ENCODE assay signal across 32 mouse cellular contexts in genomic region chr19:5975112-5975511, GRCm38 (mm10). TPM values are rescaled to one million over a fixed set of nuclear protein-coding genes. Genes with fewer than 3 reads are reported as not detected.
DNase-seq lines count a peak whose midpoint lies in the region; ATAC-seq and TF ChIP-seq lines count a peak whose summit lies in the region.
"Had no signal": no experiment of that assay in that cellular context is flagged by ENCODE, and none has a peak within 500 bp of the region (broad histone marks: within the 10 kb centered on the region; RNA-seq: fewer than 3 reads in every experiment).

No protein-coding gene starts in this region.

- DNase-seq in hindbrain, postnatal 0 days (ENCODE audit: low spot score) = peak; percentile 59
- no peak for DNase-seq in hindbrain, embryonic 14.5 days (ENCODE audit: low spot score)
- no peak for DNase-seq in stomach, postnatal 0 days (ENCODE audit: low spot score)
- no peak for DNase-seq in adrenal gland, adult 2 months
- DNase-seq: adrenal gland, postnatal 25 days; heart, adult 2 months; heart, postnatal 4 days; kidney, adult 9 months; kidney, postnatal 10 days; liver, postnatal 0 days; midbrain, embryonic 14.5 days; spleen, adult 18-20 months; thymus, adult 2 months; thymus, postnatal 36 days had no signal

- ATAC-seq in forebrain, embryonic 15.5 days (replicated peaks) = peak; percentile 71
- ATAC-seq in forebrain, embryonic 12.5 days (ENCODE audit: low FRiP score) = no peak
- peak; percentile 65; the same call in 1 of the 2 replicates for ATAC-seq in hindbrain, postnatal 0 days
- ATAC-seq in hindbrain, embryonic 14.5 days (ENCODE audit: low FRiP score) = no peak
- ATAC-seq in stomach, embryonic 16.5 days (ENCODE audit: insufficient read depth, low FRiP score) = peak; percentile 13; the same call in 1 of the 2 replicates
- no peak for ATAC-seq in stomach, postnatal 0 days (ENCODE audit: low FRiP score, low TSS enrichment)
- ATAC-seq: intestine, postnatal 0 days; liver, embryonic 12.5 days; liver, postnatal 0 days had no signal

- TF ChIP-seq CTCF in hindbrain, postnatal 0 days (IDR thresholded peaks at IDR 0.05; ENCODE audit: low read depth) = no peak
- no peak for TF ChIP-seq CTCF in stomach, postnatal 0 days (IDR thresholded peaks at IDR 0.05; ENCODE audit: low read depth)

- WGBS in forebrain, embryonic 15.5 days = 56% methylated on average over 4 of the region's 4 CpGs
- 73% methylated on average over 4 of the region's 4 CpGs for WGBS in forebrain, embryonic 12.5 days
- 45% methylated on average over 4 of the region's 4 CpGs for WGBS in hindbrain, postnatal 0 days
- WGBS in hindbrain, embryonic 14.5 days = 72% methylated on average over 4 of the region's 4 CpGs
- 63% methylated on average over 4 of the region's 4 CpGs for WGBS in stomach, embryonic 16.5 days
- 58% methylated on average over 4 of the region's 4 CpGs for WGBS in stomach, postnatal 0 days

- H3K4me3 ChIP-seq in forebrain, embryonic 15.5 days = no peak overlapping the region
- H3K4me3 ChIP-seq in forebrain, embryonic 12.5 days (replicated peaks) = no peak overlapping the region
- no peak overlapping the region for H3K4me3 ChIP-seq in hindbrain, postnatal 0 days (ENCODE audit: low read length)
- H3K4me3 ChIP-seq in hindbrain, embryonic 14.5 days (replicated peaks; ENCODE audit: low read length) = no peak overlapping the region
- no peak overlapping the region for H3K4me3 ChIP-seq in stomach, embryonic 16.5 days (replicated peaks; ENCODE audit: low read length)
- no peak overlapping the region for H3K4me3 ChIP-seq in stomach, postnatal 0 days (ENCODE audit: low read depth, low read length)
- H3K4me3 ChIP-seq: heart, adult 2 months; heart, embryonic 12.5 days; limb, embryonic 12.5 days; liver, embryonic 12.5 days; neural tube, embryonic 15.5 days had no signal

- H3K9me3 ChIP-seq in forebrain, embryonic 15.5 days = no peaks in the 10 kb centered on the region
- H3K9me3 ChIP-seq in forebrain, embryonic 12.5 days = no peaks in the 10 kb centered on the region
- H3K9me3 ChIP-seq in hindbrain, postnatal 0 days (ENCODE audit: low read length) = no peaks in the 10 kb centered on the region
- H3K9me3 ChIP-seq in hindbrain, embryonic 14.5 days (ENCODE audit: control insufficient read depth, low read length) = no peaks in the 10 kb centered on the region
- no peaks in the 10 kb centered on the region for H3K9me3 ChIP-seq in stomach, embryonic 16.5 days (replicated peaks; ENCODE audit: control insufficient read depth, low read length)
- no peaks in the 10 kb centered on the region for H3K9me3 ChIP-seq in stomach, postnatal 0 days (ENCODE audit: control insufficient read depth, low read length)
- H3K9me3 ChIP-seq: heart, embryonic 12.5 days; limb, embryonic 12.5 days; liver, embryonic 12.5 days; neural tube, embryonic 15.5 days had no signal

- peaks cover 8% of the 10 kb centered on the region; the same call in 1 of the 2 replicates for H3K4me1 ChIP-seq in forebrain, embryonic 15.5 days
- H3K4me1 ChIP-seq in forebrain, embryonic 12.5 days = no peaks in the 10 kb centered on the region
- H3K4me1 ChIP-seq in hindbrain, postnatal 0 days (ENCODE audit: insufficient read depth, low read length) = no peaks in the 10 kb centered on the region
- no peaks in the 10 kb centered on the region for H3K4me1 ChIP-seq in hindbrain, embryonic 14.5 days (replicated peaks; ENCODE audit: control insufficient read depth, insufficient read depth, low read length)
- no peaks in the 10 kb centered on the region for H3K4me1 ChIP-seq in stomach, embryonic 16.5 days (ENCODE audit: control insufficient read depth, insufficient read depth, low read length)
- H3K4me1 ChIP-seq in stomach, postnatal 0 days (replicated peaks; ENCODE audit: control insufficient read depth, insufficient read depth) = no peaks in the 10 kb centered on the region
- H3K4me1 ChIP-seq: heart, embryonic 12.5 days; neural tube, embryonic 15.5 days had no signal

- TF ChIP-seq EP300 in stomach, postnatal 0 days (optimal IDR thresholded peaks at IDR 0.05) = no peak

- H3K27ac ChIP-seq in forebrain, embryonic 15.5 days (replicated peaks) = peak overlapping the region; percentile 77
- H3K27ac ChIP-seq in forebrain, embryonic 12.5 days = no peak overlapping the region
- peak overlapping the region; percentile 41; the same call in 1 of the 2 replicates for H3K27ac ChIP-seq in hindbrain, postnatal 0 days
- no peak overlapping the region for H3K27ac ChIP-seq in hindbrain, embryonic 14.5 days
- no peak overlapping the region for H3K27ac ChIP-seq in stomach, embryonic 16.5 days (ENCODE audit: low read length)
- H3K27ac ChIP-seq in stomach, postnatal 0 days (replicated peaks) = no peak overlapping the region
- H3K27ac ChIP-seq: heart, adult 2 months; limb, embryonic 12.5 days; liver, embryonic 12.5 days; macrophage; neural tube, embryonic 15.5 days had no signal

- no peak overlapping the region for H3K9ac ChIP-seq in forebrain, embryonic 15.5 days (replicated peaks)
- no peak overlapping the region for H3K9ac ChIP-seq in forebrain, embryonic 12.5 days
- H3K9ac ChIP-seq in hindbrain, postnatal 0 days (replicated peaks; ENCODE audit: low read length) = no peak overlapping the region
- no peak overlapping the region for H3K9ac ChIP-seq in hindbrain, embryonic 14.5 days
- H3K9ac ChIP-seq in stomach, embryonic 16.5 days (ENCODE audit: low read length) = no peak overlapping the region
- H3K9ac ChIP-seq in stomach, postnatal 0 days (ENCODE audit: low read length) = no peak overlapping the region
- H3K9ac ChIP-seq: heart, embryonic 12.5 days; limb, embryonic 12.5 days; liver, embryonic 12.5 days; liver, postnatal 0 days; neural tube, embryonic 15.5 days had no signal

- no peaks in the 10 kb centered on the region for H3K27me3 ChIP-seq in forebrain, embryonic 15.5 days
- no peaks in the 10 kb centered on the region; the same call in 1 of the 2 replicates for H3K27me3 ChIP-seq in forebrain, embryonic 12.5 days
- no peaks in the 10 kb centered on the region for H3K27me3 ChIP-seq in hindbrain, postnatal 0 days (ENCODE audit: insufficient read depth, low read length)
- H3K27me3 ChIP-seq in hindbrain, embryonic 14.5 days (ENCODE audit: control insufficient read depth, insufficient read depth, low read length) = no peaks in the 10 kb centered on the region
- H3K27me3 ChIP-seq in stomach, embryonic 16.5 days (ENCODE audit: control insufficient read depth, insufficient read depth, low read length) = no peaks in the 10 kb centered on the region
- no peaks in the 10 kb centered on the region for H3K27me3 ChIP-seq in stomach, postnatal 0 days (ENCODE audit: control insufficient read depth, insufficient read depth, low read length)
- H3K27me3 ChIP-seq: limb, embryonic 12.5 days had no signal

- no peak overlapping the region for H3K4me2 ChIP-seq in forebrain, embryonic 15.5 days (replicated peaks)
- H3K4me2 ChIP-seq in forebrain, embryonic 12.5 days = no peak overlapping the region
- H3K4me2 ChIP-seq in hindbrain, postnatal 0 days (ENCODE audit: low read depth, low read length) = no peak overlapping the region
- H3K4me2 ChIP-seq in hindbrain, embryonic 14.5 days (replicated peaks) = no peak overlapping the region
- no peak overlapping the region for H3K4me2 ChIP-seq in stomach, embryonic 16.5 days (ENCODE audit: low read depth, low read length)
- no peak overlapping the region for H3K4me2 ChIP-seq in stomach, postnatal 0 days (replicated peaks; ENCODE audit: low read depth)
- H3K4me2 ChIP-seq: heart, embryonic 12.5 days; limb, embryonic 12.5 days; liver, embryonic 12.5 days; neural tube, embryonic 15.5 days had no signal

- no peaks in the 10 kb centered on the region for H3K36me3 ChIP-seq in forebrain, embryonic 15.5 days
- H3K36me3 ChIP-seq in forebrain, embryonic 12.5 days (replicated peaks) = no peaks in the 10 kb centered on the region
- no peaks in the 10 kb centered on the region for H3K36me3 ChIP-seq in hindbrain, postnatal 0 days (ENCODE audit: insufficient read depth, low read length)
- H3K36me3 ChIP-seq in hindbrain, embryonic 14.5 days (replicated peaks; ENCODE audit: control insufficient read depth, insufficient read depth) = no peaks in the 10 kb centered on the region
- no peaks in the 10 kb centered on the region for H3K36me3 ChIP-seq in stomach, embryonic 16.5 days (ENCODE audit: control insufficient read depth, insufficient read depth, low read length)
- no peaks in the 10 kb centered on the region for H3K36me3 ChIP-seq in stomach, postnatal 0 days (ENCODE audit: control insufficient read depth, insufficient read depth, low read length)
- H3K36me3 ChIP-seq: heart, embryonic 12.5 days; limb, embryonic 12.5 days; liver, embryonic 12.5 days; neural tube, embryonic 15.5 days had no signal

RNA-seq across cellular contexts. Expression of gene Slc22a20, which starts 10.8 kb away (rescaled TPM):
- polyA plus RNA-seq in forebrain, embryonic 15.5 days (2015; fragmentation: Nextera tagmentation; extraction: Ambion mirVana) = not detected in 2 replicates
- polyA plus RNA-seq in forebrain, embryonic 12.5 days (2016; fragmentation: Nextera tagmentation; extraction: Ambion mirVana) = not detected in 2 replicates
- not detected in 2 replicates for total RNA-seq in hindbrain, postnatal 0 days (2014; rRNA removed)
- polyA plus RNA-seq in hindbrain, postnatal 0 days (2015; fragmentation: Nextera tagmentation; extraction: Ambion mirVana) = not detected in 2 replicates
- not detected in 2 replicates for polyA plus RNA-seq in hindbrain, embryonic 14.5 days (2014; fragmentation: Nextera tagmentation; extraction: Ambion mirVana)
- not detected in 2 replicates for polyA plus RNA-seq in stomach, embryonic 16.5 days (2015; fragmentation: Nextera tagmentation; extraction: Ambion mirVana)
- polyA plus RNA-seq in stomach, postnatal 0 days (2015; fragmentation: Nextera tagmentation; extraction: Ambion mirVana) = not detected in 2 replicates
- not detected for total RNA-seq in adrenal gland, adult 2 months (2021)
- not detected in 2 replicates for polyA plus RNA-seq in adrenal gland, adult 2 months (2012; rRNA removed)
- total RNA-seq: adrenal gland, postnatal 25 days; common myeloid progenitor, adult 5-6 weeks; gastrocnemius, adult 8-10 months; gastrocnemius, postnatal 4 days; heart, adult 2 months; heart, postnatal 4 days; layer of hippocampus, postnatal 36 days; left cerebral cortex, postnatal 10 days; megakaryocyte-erythroid progenitor cell, adult 5-6 weeks; MEL had no signal
- polyA plus RNA-seq: heart, adult 2 months; heart, embryonic 12.5 days; heart, postnatal 0 days; intestine, postnatal 0 days; large intestine, adult 2 months; limb, embryonic 12.5 days; liver, embryonic 12.5 days; macrophage; midbrain, embryonic 14.5 days; neural tube, embryonic 15.5 days had no signal

RNA-seq across cellular contexts. Expression of gene Pola2, which starts 11.1 kb away (rescaled TPM):
- 35.5 and 36.2 TPM in 2 replicates for polyA plus RNA-seq in forebrain, embryonic 15.5 days (2015; fragmentation: Nextera tagmentation; extraction: Ambion mirVana)
- polyA plus RNA-seq in forebrain, embryonic 12.5 days (2016; fragmentation: Nextera tagmentation; extraction: Ambion mirVana) = 76.8 and 80.4 TPM in 2 replicates
- 23.4 and 28.9 TPM in 2 replicates for total RNA-seq in hindbrain, postnatal 0 days (2014; rRNA removed)
- polyA plus RNA-seq in hindbrain, postnatal 0 days (2015; fragmentation: Nextera tagmentation; extraction: Ambion mirVana) = 19.5 and 21.5 TPM in 2 replicates
- 22.2 and 24.2 TPM in 2 replicates for polyA plus RNA-seq in hindbrain, embryonic 14.5 days (2014; fragmentation: Nextera tagmentation; extraction: Ambion mirVana)
- 49.6 and 50.4 TPM in 2 replicates for polyA plus RNA-seq in stomach, embryonic 16.5 days (2015; fragmentation: Nextera tagmentation; extraction: Ambion mirVana)
- polyA plus RNA-seq in stomach, postnatal 0 days (2015; fragmentation: Nextera tagmentation; extraction: Ambion mirVana) = 20.4 and 21.2 TPM in 2 replicates
- 10 to 100 TPM; 15.9 to 20.4 TPM for total RNA-seq in adrenal gland, adult 2 months (2021)
- 36.0 and 41.0 TPM in 2 replicates for polyA plus RNA-seq in adrenal gland, adult 2 months (2012; rRNA removed)

RNA-seq across cellular contexts. Expression of gene Capn1, which starts 40.6 kb away (rescaled TPM):
- 1.6 and 1.8 TPM in 2 replicates for polyA plus RNA-seq in forebrain, embryonic 15.5 days (2015; fragmentation: Nextera tagmentation; extraction: Ambion mirVana)
- polyA plus RNA-seq in forebrain, embryonic 12.5 days (2016; fragmentation: Nextera tagmentation; extraction: Ambion mirVana) = 2.0 and 3.2 TPM in 2 replicates
- total RNA-seq in hindbrain, postnatal 0 days (2014; rRNA removed) = 13.6 and 15.7 TPM in 2 replicates
- polyA plus RNA-seq in hindbrain, postnatal 0 days (2015; fragmentation: Nextera tagmentation; extraction: Ambion mirVana) = 4.6 and 4.8 TPM in 2 replicates
- polyA plus RNA-seq in hindbrain, embryonic 14.5 days (2014; fragmentation: Nextera tagmentation; extraction: Ambion mirVana) = 5.4 and 6.5 TPM in 2 replicates
- 22.0 and 22.7 TPM in 2 replicates for polyA plus RNA-seq in stomach, embryonic 16.5 days (2015; fragmentation: Nextera tagmentation; extraction: Ambion mirVana)
- polyA plus RNA-seq in stomach, postnatal 0 days (2015; fragmentation: Nextera tagmentation; extraction: Ambion mirVana) = 21.2 and 21.4 TPM in 2 replicates
- 10 to 100 TPM; 34.9 to 42.1 TPM for total RNA-seq in adrenal gland, adult 2 months (2021)
- polyA plus RNA-seq in adrenal gland, adult 2 months (2012; rRNA removed) = 34.8 and 37.9 TPM in 2 replicates

RNA-seq across cellular contexts. Expression of gene Cdc42ep2, which starts 50.5 kb away (rescaled TPM):
- 9.1 and 10.1 TPM in 2 replicates for polyA plus RNA-seq in forebrain, embryonic 15.5 days (2015; fragmentation: Nextera tagmentation; extraction: Ambion mirVana)
- 2.2 TPM in 2 replicates for polyA plus RNA-seq in forebrain, embryonic 12.5 days (2016; fragmentation: Nextera tagmentation; extraction: Ambion mirVana)
- 22.0 and 28.0 TPM in 2 replicates for total RNA-seq in hindbrain, postnatal 0 days (2014; rRNA removed)
- 17.4 and 18.0 TPM in 2 replicates for polyA plus RNA-seq in hindbrain, postnatal 0 days (2015; fragmentation: Nextera tagmentation; extraction: Ambion mirVana)
- 16.9 and 18.5 TPM in 2 replicates for polyA plus RNA-seq in hindbrain, embryonic 14.5 days (2014; fragmentation: Nextera tagmentation; extraction: Ambion mirVana)
- polyA plus RNA-seq in stomach, embryonic 16.5 days (2015; fragmentation: Nextera tagmentation; extraction: Ambion mirVana) = 13.4 and 13.9 TPM in 2 replicates
- 7.9 and 8.1 TPM in 2 replicates for polyA plus RNA-seq in stomach, postnatal 0 days (2015; fragmentation: Nextera tagmentation; extraction: Ambion mirVana)
- total RNA-seq in adrenal gland, adult 2 months (2021) = 1 to 10 TPM; 5.5 to 8.0 TPM
- 5.6 and 5.9 TPM in 2 replicates for polyA plus RNA-seq in adrenal gland, adult 2 months (2012; rRNA removed)
- total RNA-seq: common myeloid progenitor, adult 5-6 weeks; megakaryocyte-erythroid progenitor cell, adult 5-6 weeks had no signal

Comparison
In these comparisons a context has a peak if more than half of its experiments do, and no peak if none do; other contexts are left out.
1. ATAC-seq: peak in forebrain, embryonic 15.5 days (single experiment), hindbrain, postnatal 0 days (single experiment) and stomach, embryonic 16.5 days (single experiment); none in forebrain, embryonic 12.5 days (single experiment), hindbrain, embryonic 14.5 days (single experiment) and stomach, postnatal 0 days (single experiment).
2. H3K27ac ChIP-seq: peak in forebrain, embryonic 15.5 days (single experiment) and hindbrain, postnatal 0 days (single experiment); none in forebrain, embryonic 12.5 days (single experiment), hindbrain, embryonic 14.5 days (single experiment), stomach, embryonic 16.5 days (single experiment) and stomach, postnatal 0 days (single experiment).